Mouse (Mus musculus): ENCODE results near the gene Mtss1l.

The Mtss1l gene

GRCm38 (mm10) chr8:110706288-110706870 is 14.9 kb upstream of the Mtss1l start:
- in situ Hi-C loops (cut with MboI, MseI): no loop called here

- in situ Hi-C loops (cut with MboI, MseI): no loop called here
Measured at GRCm38 (mm10) chr8:110708429-110708828, 12.8 kb upstream of the Mtss1l start.

GRCm38 (mm10) chr8:110710593-110710992 is 10.7 kb upstream of the Mtss1l start:
- in situ Hi-C loops (cut with MboI, MseI): loop anchor here (10.0 kb wide), 1 partner anchor 984 kb away; the partner anchor contains the start of gene Ctrb1

- in situ Hi-C loops (cut with MboI, MseI): loop anchor here (10.0 kb wide), 1 partner anchor 983 kb away; the partner anchor contains the start of gene Ctrb1
Measured at GRCm38 (mm10) chr8:110711271-110711934, 9.9 kb upstream of the Mtss1l start.

GRCm38 (mm10) chr8:110713073-110713472 is 8.2 kb upstream of the Mtss1l start:
- in situ Hi-C loops (cut with MboI, MseI): loop anchor here (10.0 kb wide), 1 partner anchor 982 kb away; the partner anchor contains the start of gene Ctrb1

- in situ Hi-C loops (cut with MboI, MseI): loop anchor here (10.0 kb wide), 1 partner anchor 980 kb away; the partner anchor contains the start of gene Ctrb1
Measured at GRCm38 (mm10) chr8:110714827-110715519, 6.3 kb upstream of the Mtss1l start.

- in situ Hi-C loops (cut with MboI, MseI): loop anchor here (10.0 kb wide), 1 partner anchor 979 kb away; the partner anchor contains the start of gene Ctrb1
Measured at GRCm38 (mm10) chr8:110716075-110716474, 5.2 kb upstream of the Mtss1l start.

- in situ Hi-C loops (cut with MboI, MseI): loop anchor here (10.0 kb wide), 1 partner anchor 978 kb away; the partner anchor contains the start of gene Ctrb1
Measured at GRCm38 (mm10) chr8:110717131-110717530, 4.1 kb upstream of the Mtss1l start.

- in situ Hi-C loops (cut with MboI, MseI): loop anchor here (10.0 kb wide), 1 partner anchor 976 kb away; the partner anchor contains the start of gene Ctrb1
Measured at GRCm38 (mm10) chr8:110718209-110718968, 2.9 kb upstream of the Mtss1l start.

- in situ Hi-C loops (cut with MboI, MseI): loop anchor here (10.0 kb wide), 1 partner anchor 976 kb away; the partner anchor contains the start of gene Ctrb1
Measured at GRCm38 (mm10) chr8:110718969-110719670, 2.2 kb upstream of the Mtss1l start.

- in situ Hi-C loops (cut with MboI, MseI): loop anchor here (10.0 kb wide), 1 partner anchor 975 kb away; the partner anchor contains the start of gene Ctrb1
Measured at GRCm38 (mm10) chr8:110719898-110720653, 1.2 kb upstream of the Mtss1l start.

- in situ Hi-C loops (cut with MboI, MseI): no loop called here
Measured at GRCm38 (mm10) chr8:110721606-110722413, 534 bp downstream of the Mtss1l start.

GRCm38 (mm10) chr8:110722414-110723011 is 1.2 kb downstream of the Mtss1l start:
- in situ Hi-C loops (cut with MboI, MseI): no loop called here

GRCm38 (mm10) chr8:110724493-110724892 is 3.2 kb downstream of the Mtss1l start:
- in situ Hi-C loops (cut with MboI, MseI): no loop called here

- in situ Hi-C loops (cut with MboI, MseI): no loop called here
Measured at GRCm38 (mm10) chr8:110725084-110725838, 4.0 kb downstream of the Mtss1l start.

GRCm38 (mm10) chr8:110726893-110727292 is 5.6 kb downstream of the Mtss1l start:
- in situ Hi-C loops (cut with MboI, MseI): no loop called here

GRCm38 (mm10) chr8:110731346-110731859 is 10.1 kb downstream of the Mtss1l start:
- in situ Hi-C loops (cut with MboI, MseI): no loop called here

GRCm38 (mm10) chr8:110733036-110733435 is 11.8 kb downstream of the Mtss1l start:
- in situ Hi-C loops (cut with MboI, MseI): no loop called here
